Comparison of ENCODE assay signal across 8 mouse cellular contexts in the genomic region with DNA sequence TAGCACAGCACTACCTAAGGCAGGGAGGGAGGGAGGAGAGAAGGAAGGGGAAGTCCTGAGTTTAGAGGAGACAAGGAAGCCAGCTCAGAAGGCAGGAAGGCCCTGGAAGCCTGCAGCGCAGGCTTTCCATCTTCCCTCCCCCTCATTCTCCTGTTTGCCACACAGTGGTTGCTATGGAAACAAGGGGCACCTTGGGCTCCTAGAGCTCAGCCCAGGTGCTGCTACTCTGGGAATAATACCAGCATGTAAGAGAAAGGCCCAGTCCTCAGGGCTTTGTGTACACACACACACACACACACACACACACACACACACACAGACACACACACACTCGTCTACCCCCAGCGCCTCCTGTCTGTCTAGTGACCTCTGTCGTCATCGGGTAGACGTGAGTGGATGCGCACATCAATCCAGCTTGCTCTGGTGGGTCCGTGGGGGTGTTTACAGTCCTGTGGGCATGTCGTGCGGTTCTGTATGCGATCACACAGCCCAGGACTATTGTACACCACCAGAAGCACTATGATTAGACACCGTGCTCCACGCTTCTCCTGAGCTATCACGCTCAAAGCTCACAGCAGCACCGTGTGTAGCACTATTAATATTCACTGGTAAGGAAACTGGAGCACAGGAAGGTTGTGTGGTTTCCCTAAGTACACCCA. TPM values are rescaled to one million over a fixed set of nuclear protein-coding genes. Genes with fewer than 3 reads are reported as not detected.
A peak's percentile ranks its signal among the peaks of the same experiment; 100 is the strongest.
DNase-seq lines count a peak whose midpoint lies in the region; ATAC-seq lines count a peak whose summit lies in the region.

No protein-coding gene starts in this region.

- no peaks in the 10 kb centered on the region for H3K36me3 ChIP-seq in heart, embryonic 10.5 days
- H3K36me3 ChIP-seq in forebrain, embryonic 10.5 days (replicated peaks), result no peaks in the 10 kb centered on the region
- no peaks in the 10 kb centered on the region for H3K36me3 ChIP-seq in limb, embryonic 12.5 days

- H3K4me1 ChIP-seq in heart, embryonic 10.5 days, result peaks cover 31% of the 10 kb centered on the region
- H3K4me1 ChIP-seq in forebrain, embryonic 10.5 days, result peaks cover 38% of the 10 kb centered on the region
- peaks cover 11% of the 10 kb centered on the region for H3K4me1 ChIP-seq in limb, embryonic 12.5 days (replicated peaks)

- 66% methylated on average over 15 of the region's 15 CpGs for WGBS in heart, embryonic 10.5 days
- WGBS in forebrain, embryonic 10.5 days, result 71% methylated on average over 15 of the region's 15 CpGs
- WGBS in limb, embryonic 12.5 days, result 66% methylated on average over 15 of the region's 15 CpGs

- ATAC-seq in limb, embryonic 12.5 days (ENCODE audit: insufficient number of reproducible peaks, insufficient read depth, low FRiP score, low TSS enrichment, low read depth), result 0 out of 2 replicates have a peak, but pooled peaks have one; percentile 26

- no peak overlapping the region for H3K4me3 ChIP-seq in heart, embryonic 10.5 days
- H3K4me3 ChIP-seq in forebrain, embryonic 10.5 days, result no peak overlapping the region
- no peak overlapping the region for H3K4me3 ChIP-seq in limb, embryonic 12.5 days (replicated peaks)

- peak overlapping the region; percentile 25; the same call in 1 of the 2 replicates for H3K27ac ChIP-seq in heart, embryonic 10.5 days
- H3K27ac ChIP-seq in forebrain, embryonic 10.5 days, result peak overlapping the region; percentile 56; the same call in 1 of the 2 replicates
- no peak overlapping the region for H3K27ac ChIP-seq in limb, embryonic 12.5 days

- no peaks in the 10 kb centered on the region for H3K9me3 ChIP-seq in heart, embryonic 10.5 days
- H3K9me3 ChIP-seq in forebrain, embryonic 10.5 days, result no peaks in the 10 kb centered on the region
- no peaks in the 10 kb centered on the region for H3K9me3 ChIP-seq in limb, embryonic 12.5 days

- H3K4me2 ChIP-seq in limb, embryonic 12.5 days, result no peak overlapping the region

- no peaks in the 10 kb centered on the region for H3K27me3 ChIP-seq in heart, embryonic 10.5 days (ENCODE audit: insufficient read depth, poor library complexity, severe bottlenecking)
- H3K27me3 ChIP-seq in forebrain, embryonic 10.5 days (ENCODE audit: poor library complexity, severe bottlenecking), result no peaks in the 10 kb centered on the region; the same call in 1 of the 2 replicates
- no peaks in the 10 kb centered on the region for H3K27me3 ChIP-seq in limb, embryonic 12.5 days

- no peak overlapping the region for H3K9ac ChIP-seq in limb, embryonic 12.5 days (replicated peaks)

- intact Hi-C loops in left cerebral cortex, postnatal 4 days (cut with DNase I), result no loop called here

- no peak for DNase-seq in heart, embryonic 10.5 days (ENCODE audit: low spot score)
- no peak for DNase-seq in heart, adult 11 months
- DNase-seq in 416B (ENCODE audit: low read depth), result peak; percentile 65
- DNase-seq in forebrain, embryonic 10.5 days (ENCODE audit: extremely low spot score, low spot score), result no peak
- no peak for DNase-seq in urinary bladder, postnatal 10 days (ENCODE audit: low spot score)
- DNase-seq in B cell, adult 2 months, result no peak
- no peak for DNase-seq in left cerebral cortex, postnatal 4 days

RNA-seq across cellular contexts. Expression of a gene that starts 55.9 kb away (rescaled TPM):
- polyA plus RNA-seq in heart, embryonic 10.5 days (2016; fragmentation: Nextera tagmentation; extraction: Ambion mirVana), result 5.2 and 7.0 TPM in 2 replicates
- 0.66 and 0.75 TPM in 2 replicates for polyA plus RNA-seq in forebrain, embryonic 10.5 days (2016; fragmentation: Nextera tagmentation; extraction: Ambion mirVana)
- polyA plus RNA-seq in limb, embryonic 12.5 days (2016; fragmentation: Nextera tagmentation; extraction: Ambion mirVana), result 1.1 TPM in 2 replicates
- total RNA-seq in left cerebral cortex, postnatal 4 days (2021), result 10 to 100 TPM; 77.8 to 87.8 TPM
